Mouse (Mus musculus) testis, adult 10 weeks (tissue): ENCODE results near the gene Cep68. TPM values are rescaled to one million over a fixed set of nuclear protein-coding genes. Genes with fewer than 3 reads are reported as not detected.

Experiments used
- polyA plus RNA-seq: library from polyadenylated mRNA; stranded (reverse); fragments of 350-450 nt; fragmentation: Illumina TruSeq; extraction: RNeasy Lipid Tissue Mini Kit (QIAGEN cat#74804); gene quantifications from one replicate; pipeline ENCODE4 v1.2.3, GENCODE M21; 2014; ENCODE audit warnings: low read depth, low replicate concordance

The Cep68 gene
- 11.7 TPM for polyA plus RNA-seq

GRCm38 (mm10) chr11:20249296-20250110 lies at the start of gene Cep68:
Gene Cep68 (minus strand): TSS chr11:20249429.

GRCm38 (mm10) chr11:20200713-20201575 lies 48.3 kb downstream of the Cep68 start, which contains the start of gene Rab1a:
Gene Rab1a (plus strand): TSS chr11:20201432.

Other genes with a start within 250 kb of the Cep68 start
- 46.6 TPM for gene Actr2, start 136.5 kb downstream of the Cep68 start, polyA plus RNA-seq
- 98.3 TPM for gene Rab1a, start 48.0 kb downstream of the Cep68 start, polyA plus RNA-seq
- gene Slc1a4, start 83.3 kb upstream of the Cep68 start, polyA plus RNA-seq, result 0.71 TPM